Mouse (Mus musculus) adrenal gland, postnatal 14 days (tissue): ENCODE data around the gene Chd5. TPM values are rescaled to one million over a fixed set of nuclear protein-coding genes. Genes with fewer than 3 reads are reported as not detected.
A peak's percentile ranks its signal among the peaks of the same experiment; 100 is the strongest.

ENCODE experiments used
- DNase-seq: peaks from one replicate; pipeline ENCODE4 v3.0.0; 2021; ENCODE audit warnings: mixed read lengths
- long read RNA-seq, 2 experiments: library from polyadenylated mRNA; stranded (forward); transcript quantifications; one replicate each; pipeline ENCODE4 v2.0.0; 2021
- total RNA-seq: library from RNA; stranded (reverse); gene quantifications from 2 replicates; pipeline ENCODE4 v1.2.3, GENCODE M21; 2021

Chd5 gene
- 7.1 and 8.0 TPM in 2 replicates for total RNA-seq
- long read RNA-seq, experiment 1, partial matches to known transcripts, result 2 of 7 reads
- long read RNA-seq, experiment 1, other reads (novel, unspliced or antisense), result 5 of 7 reads
- long read RNA-seq, experiment 2, partial matches to known transcripts, result 1 of 5 reads
- long read RNA-seq, experiment 2, other reads (novel, unspliced or antisense), result 4 of 5 reads

DNA sequence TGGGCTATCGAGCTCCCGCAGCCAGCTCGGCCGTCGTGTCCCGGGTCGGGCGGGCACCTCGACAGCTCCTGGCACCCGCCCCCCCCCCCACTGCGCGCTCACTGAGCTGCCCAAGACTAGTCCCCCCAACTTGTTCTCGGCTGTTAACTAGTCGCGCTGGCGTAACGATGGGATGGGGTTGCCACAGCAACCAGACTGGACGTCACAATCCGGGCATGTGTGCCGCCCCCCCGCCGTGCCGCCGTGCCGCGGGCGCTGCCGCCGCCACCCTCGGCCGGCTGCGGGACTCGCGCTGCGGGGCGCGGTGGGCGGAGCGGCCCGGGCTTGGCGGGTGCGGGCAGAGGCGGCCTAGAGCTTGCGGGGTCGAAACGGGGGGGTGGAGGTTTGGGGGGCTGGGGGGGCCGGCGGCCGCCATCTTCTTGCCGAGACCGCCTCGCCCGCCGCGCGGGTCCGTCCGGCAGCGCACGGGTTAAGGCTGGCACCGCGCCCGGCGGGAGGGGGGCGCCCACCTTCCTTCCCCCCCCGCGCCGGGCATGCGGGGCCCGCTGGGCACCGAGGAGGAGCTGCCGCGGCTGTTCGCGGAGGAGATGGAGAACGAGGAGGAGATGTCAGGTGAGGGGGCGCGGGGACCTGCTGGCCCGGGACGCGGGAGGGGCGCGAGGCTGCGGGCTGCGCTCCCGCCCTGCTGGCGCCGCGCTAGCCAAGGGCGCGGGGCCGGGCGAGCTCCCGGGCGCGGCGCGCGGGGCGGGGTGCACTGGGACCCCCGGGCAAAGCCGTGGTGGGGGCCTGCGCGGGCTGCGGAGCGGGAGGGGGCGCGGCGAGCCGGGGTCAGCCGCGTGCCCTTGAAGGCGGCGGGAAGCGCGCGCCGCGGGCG, at the start of gene Chd5:
TSS of gene Chd5 (plus strand) at position 233 of the 874 bp plus-strand sequence.
- DNase-seq, result peak; percentile 39

DNA sequence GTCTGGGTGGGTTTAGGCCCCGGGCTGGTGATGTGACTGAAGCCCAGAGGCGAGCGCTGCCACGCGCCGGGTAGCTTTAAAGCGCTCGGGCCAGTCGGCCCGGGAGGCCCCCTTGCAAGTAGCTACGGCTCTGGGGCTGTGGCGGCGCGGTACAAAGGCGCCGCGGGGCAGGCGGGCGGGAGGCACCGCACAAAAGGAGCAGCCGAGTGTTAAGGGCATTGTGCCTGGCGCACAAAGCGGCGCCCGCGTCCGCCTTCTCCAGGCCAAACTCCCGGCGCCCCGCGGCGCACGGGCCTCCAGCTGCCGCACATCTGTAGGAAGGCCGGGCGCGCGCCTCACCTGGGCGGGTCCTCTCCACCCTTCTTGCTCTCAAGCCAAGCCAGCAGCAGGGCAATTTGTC, 48.1 kb upstream of the Chd5 start:
- DNase-seq, result no peak

DNA sequence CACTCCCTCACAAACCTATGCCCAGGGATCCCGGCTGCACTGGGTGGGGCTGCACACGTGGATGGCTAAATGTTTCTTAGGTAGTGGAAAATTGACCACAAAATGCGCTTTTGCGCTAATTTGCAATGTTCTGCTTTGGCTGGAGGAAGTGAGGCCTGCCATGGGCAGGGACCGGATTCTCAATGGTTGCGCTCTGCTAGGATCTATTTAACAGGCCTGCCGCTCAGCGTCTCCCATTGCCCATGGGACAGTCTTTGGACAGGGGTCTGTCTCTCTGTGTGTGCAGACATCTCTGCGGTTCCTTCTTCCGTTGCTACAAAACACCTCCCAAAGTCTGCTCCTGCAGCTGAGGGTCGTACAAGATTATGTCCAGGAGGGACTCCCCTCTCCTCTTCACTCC, 47.5 kb upstream of the Chd5 start:
- DNase-seq, result no peak

DNA sequence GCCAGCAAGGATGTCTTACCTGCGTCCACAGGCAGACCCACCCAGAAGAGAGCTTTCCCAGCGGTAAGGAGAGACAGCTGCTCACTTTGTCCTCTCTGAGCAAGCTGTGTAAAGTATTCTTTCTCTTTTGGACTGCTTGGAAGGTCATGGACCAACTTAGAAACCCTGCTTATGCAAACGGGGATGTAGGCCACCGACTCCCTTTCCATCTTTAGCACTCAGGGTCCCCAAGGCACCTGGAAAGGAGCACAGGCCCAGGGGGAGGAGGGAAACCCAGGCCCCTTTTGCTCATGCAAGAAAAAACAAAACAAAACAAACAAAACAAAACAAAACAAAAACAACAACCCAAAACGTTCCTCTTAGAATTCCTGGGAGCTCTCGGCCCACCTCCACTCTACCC, 46.9 kb upstream of the Chd5 start, which contains the start of gene Hes3:
TSS of gene Hes3 (minus strand) at position 101 of the 400 bp plus-strand sequence.
- no peak for DNase-seq

DNA sequence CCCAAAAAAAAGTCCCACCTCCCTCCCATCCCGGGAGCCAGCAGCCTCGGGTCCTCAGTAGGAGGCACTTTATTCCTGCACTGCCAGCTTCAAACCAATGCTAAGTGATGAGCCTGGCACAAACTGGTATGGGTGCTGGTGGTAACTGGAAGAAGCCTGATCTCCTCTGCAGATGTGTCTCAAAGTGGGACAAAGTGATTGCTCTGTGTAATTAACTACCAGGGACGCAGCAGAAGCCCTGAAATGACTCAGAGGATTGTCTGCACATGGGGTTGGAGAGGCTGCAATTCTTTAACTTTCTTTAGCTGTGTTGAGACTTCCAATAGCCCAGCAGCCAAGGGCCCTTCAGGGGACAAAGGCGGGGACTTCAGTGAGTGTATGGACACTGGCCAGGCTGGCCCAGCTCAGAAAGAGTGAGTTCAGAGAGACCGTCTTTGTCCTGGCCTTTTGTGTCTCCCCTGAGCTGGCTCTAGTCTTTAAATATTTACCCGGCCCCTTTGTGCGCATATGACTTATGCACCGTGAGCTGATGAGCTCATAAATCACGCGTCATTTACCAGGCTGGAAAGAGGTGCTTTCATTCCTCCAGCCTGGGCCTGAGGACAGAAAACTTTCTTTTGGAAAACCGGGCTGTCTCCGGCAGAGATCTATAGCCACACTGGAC, 46.2 kb upstream of the Chd5 start:
- DNase-seq, result no peak

- no peak for DNase-seq
Observed at GRCm38 (mm10) chr4:152294188-152294929, 44.1 kb upstream of the Chd5 start.

GRCm38 (mm10) chr4:152295916-152296315, 42.5 kb upstream of the Chd5 start:
- no peak for DNase-seq

GRCm38 (mm10) chr4:152296371-152296770, 42.1 kb upstream of the Chd5 start:
- DNase-seq, result no peak

DNA sequence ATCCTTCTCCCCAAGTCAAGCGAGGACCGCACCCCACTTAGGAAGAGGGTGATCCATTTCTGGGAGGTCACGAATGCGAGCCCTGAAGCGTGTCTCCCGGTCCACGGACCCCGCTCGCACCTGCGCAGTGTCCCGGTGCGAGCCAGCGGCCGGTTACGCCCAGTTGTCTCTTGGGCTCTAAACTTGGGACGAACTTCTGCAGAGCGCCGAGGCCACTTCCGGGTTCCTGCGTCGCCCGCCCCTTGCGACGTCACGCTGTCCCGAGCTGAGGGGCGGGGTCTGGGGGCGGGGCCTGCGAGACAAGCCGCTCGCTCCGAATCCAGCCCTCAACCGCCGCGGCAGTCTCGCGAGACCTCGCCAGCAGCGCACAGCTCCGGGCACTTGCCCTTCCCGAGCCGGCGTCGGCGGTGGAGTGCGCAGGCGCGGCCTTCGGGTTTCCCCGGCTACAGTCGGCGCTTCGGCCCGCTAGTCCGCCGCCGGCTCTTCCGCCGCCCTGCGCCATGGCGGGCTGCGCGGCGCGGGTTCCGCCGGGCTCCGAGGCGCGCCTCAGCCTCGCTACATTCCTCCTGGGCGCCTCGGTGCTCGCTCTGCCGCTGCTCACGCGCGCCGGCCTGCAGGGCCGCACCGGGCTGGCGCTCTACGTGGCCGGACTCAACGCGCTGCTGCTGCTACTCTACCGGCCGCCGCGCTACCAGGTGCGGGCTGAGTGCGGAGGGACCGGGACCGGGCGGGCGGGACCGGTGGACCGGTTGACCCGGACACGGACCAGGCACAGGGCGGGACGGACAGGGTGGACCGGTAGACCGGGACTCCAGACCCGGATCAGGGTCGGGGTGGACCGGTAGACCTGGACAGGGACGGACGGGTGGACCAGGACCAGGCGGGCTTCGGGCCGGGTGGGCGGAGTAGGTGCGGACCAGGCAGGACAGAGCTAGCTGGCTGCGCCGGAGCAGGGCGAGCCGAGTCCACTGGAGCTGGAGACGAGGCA, 41.3 kb upstream of the Chd5 start, which contains the start of gene Icmt:
TSS of gene Icmt (plus strand) at position 354 of the 988 bp plus-strand sequence.
- DNase-seq, result peak; percentile 100

- DNase-seq, result no peak
Observed at GRCm38 (mm10) chr4:152298836-152299235, 39.6 kb upstream of the Chd5 start.

DNA sequence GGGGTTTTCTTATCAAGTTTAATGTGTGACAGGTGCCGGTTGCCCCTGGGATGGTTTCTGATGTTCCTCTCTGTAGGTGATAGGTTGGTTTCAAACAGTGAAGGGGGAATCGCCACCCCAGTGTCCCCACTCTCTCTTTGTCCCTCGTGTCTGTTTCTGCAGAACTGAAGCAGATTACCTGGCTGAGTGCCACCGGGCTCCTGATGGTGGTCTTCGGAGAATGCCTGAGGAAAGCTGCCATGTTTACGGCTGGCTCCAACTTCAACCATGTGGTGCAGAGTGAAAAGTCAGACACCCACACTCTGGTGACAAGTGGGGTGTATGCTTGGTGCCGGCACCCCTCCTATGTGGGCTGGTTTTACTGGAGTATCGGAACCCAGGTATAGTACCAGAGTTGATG, 38.1 kb upstream of the Chd5 start:
- no peak for DNase-seq

DNA sequence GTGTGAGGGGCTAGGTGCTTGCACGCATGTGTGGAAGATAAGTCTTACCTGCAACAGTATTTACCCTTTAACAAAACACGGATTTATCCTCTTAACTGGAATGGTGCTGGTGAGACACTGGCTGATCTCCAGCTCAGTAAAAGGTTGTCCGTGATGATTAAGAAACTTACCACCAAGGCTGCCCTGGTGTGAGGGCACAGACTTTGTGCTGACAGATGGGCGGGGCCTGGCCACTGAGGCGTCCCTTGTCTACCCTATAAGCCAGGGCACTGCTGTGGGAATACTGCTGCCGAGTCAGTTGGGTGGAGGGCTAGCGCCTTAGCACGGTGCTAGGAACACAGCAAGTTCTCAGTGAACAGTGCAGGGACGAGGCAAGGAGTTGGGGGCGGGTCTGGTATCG, 36.4 kb upstream of the Chd5 start:
- DNase-seq, result peak; percentile 43

- no peak for DNase-seq
Observed at GRCm38 (mm10) chr4:152303172-152303571, 35.3 kb upstream of the Chd5 start.

DNA sequence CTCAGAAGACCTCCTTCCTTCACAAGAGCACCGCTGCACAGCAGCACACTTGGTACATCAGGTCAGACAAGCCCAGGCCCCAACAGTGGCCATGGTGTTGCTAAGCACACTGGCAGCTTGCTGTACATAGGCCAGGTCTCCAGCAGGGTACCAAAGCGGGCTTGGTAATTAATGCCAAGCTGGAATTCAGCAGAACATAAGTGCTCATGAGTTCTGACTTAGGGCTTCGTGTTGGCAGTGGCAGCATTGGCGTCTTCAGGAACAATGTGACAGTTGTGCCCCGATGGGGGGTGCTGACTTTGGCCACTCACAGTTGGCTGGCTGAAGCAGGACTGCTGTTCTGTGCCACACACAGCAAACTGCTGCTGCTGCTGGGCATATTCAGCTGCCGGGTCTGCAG, 33.8 kb upstream of the Chd5 start:
- no peak for DNase-seq

DNA sequence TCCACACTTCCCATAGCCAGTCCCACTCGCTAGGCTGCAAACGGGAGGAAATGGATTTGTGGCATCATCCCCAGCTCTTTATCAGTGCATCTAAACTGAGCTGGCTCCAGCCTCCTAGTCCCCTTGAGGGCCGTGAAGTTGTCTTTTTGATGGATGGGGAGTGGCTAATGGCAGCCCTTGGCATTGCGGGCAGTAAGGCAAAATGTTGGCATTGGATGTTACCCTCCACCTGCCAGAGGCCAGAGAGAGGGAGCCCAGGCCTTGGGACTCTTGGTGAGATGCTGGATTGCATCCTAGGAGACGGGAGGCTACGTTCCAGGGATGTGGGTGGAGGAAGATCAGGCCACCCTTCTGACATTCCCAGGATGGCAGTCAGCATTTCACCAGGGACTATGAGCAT, 32.5 kb upstream of the Chd5 start:
- no peak for DNase-seq

DNA sequence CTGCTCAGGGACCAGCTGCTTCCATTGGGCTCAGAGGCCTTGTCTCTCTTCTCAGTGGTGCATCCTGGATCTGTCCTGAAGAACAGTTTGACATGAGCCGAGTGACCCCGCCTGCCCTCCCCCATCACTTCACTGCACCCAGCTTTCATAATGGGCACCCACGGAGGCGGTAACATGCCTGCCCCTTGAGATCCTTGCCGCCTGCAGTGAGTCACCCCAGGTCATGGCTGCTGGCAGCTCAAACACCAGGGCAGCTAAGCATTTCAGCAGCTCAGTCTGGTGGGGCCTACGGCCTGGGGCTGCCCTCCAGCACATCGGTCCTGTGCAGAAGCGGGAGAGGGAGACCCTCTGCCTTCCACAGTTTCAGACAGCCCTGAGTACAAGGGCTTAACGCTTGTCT, 30.9 kb upstream of the Chd5 start:
- DNase-seq, result peak; percentile 53

DNA sequence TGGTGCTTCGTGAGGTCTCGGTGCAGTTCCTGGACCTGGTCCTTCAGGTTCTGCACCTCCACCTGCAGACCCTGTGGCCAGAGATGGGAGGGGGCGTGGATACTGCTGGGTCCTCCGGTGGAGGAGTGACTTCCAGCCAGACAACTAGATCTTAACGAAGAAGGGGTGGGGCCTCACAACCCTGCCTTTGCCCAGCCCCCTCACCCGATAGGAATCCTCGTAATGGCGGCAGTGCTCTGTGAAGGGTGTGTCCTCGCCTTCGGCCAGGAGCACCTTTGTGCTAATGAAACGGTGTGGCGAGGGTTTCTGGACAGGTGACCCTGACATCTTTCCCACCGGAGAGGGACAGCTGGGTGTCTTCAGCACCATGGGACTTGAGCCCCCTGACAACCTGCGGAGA, 26.3 kb upstream of the Chd5 start:
- no peak for DNase-seq

DNA sequence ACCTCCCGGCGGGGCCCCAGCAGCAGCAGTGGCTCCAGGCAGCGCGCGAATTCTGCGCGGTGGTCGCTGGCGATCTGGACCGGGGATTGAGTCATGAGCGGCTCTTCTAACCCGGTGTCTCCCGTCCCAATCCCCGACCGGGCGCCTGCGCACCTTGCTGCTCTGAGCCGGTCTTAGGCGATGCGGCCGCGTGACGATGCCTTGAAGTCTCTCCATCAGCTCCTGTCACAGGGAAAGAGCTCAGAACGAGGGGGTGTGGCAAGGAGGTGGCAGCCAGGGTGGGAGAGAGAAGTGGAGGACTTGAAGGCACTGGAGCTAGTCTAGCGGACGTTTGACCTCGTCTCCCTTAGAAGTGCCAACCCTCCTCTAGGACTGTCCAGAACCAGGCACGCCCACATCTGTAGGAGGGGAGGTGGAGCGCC, 25.2 kb upstream of the Chd5 start:
- peak; percentile 47 for DNase-seq

- peak; percentile 65 for DNase-seq
Observed at GRCm38 (mm10) chr4:152313934-152314333, 24.5 kb upstream of the Chd5 start.

DNA sequence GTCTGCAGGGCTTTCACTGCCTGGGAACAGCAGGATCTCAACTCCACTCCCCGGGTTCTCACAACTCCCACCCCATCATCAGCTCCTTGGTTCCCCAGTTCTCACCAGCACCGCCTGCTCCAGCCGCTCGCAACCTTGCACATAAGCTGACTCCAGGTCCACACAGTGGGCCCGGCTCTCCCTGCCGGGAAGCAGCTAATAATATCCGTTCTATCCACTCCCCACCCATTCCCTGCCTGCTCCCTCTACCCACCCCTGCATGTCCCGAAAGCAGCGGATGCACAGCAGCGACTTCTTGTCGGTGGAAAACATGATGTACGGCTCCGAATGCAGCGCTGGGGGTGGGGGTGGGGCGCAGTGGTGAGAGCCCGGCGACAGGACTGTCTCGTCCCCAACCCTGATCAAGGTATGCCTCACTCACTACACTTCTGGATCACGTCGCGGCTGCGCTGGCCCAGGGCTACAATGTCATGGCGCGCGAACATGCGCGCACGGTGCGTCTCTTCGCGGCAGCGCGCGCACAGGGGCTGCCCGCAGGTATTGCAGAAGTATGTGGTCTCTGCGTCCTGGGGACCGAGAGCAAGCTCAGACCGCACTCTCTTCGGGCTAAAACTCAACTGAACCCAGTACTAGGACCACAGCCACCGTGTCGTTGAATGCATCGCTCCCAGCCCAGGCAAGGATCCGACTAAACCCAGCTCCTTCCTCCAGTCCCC, 22.8 kb upstream of the Chd5 start:
- DNase-seq, result no peak
